Mouse (Mus musculus) activated CD4-positive, CD25-positive, alpha-beta regulatory T cell, adult 4 months (primary cell): ENCODE data around the gene Msn. TPM values are rescaled to one million over a fixed set of nuclear protein-coding genes. Genes with fewer than 3 reads are reported as not detected.

ENCODE experiments used
- ATAC-seq: one replicate; pipeline ENCODE4 v1.8.0; 2017
- polyA plus RNA-seq, 2 experiments: library from polyadenylated mRNA; unstranded; fragments of 100-300 nt; shearing (Covaris generic); gene quantifications; one replicate each; pipeline ENCODE4 v1.2.1; 2017

Gene Msn
- 100 to 1,000 TPM; 744 to 801 TPM for polyA plus RNA-seq

GRCm38 (mm10) chrX:96095509-96096499 lies at the start of gene Msn:
Gene Msn, plus strand, starts transcription at chrX:96096042.
- peak; percentile 81 for ATAC-seq

GRCm38 (mm10) chrX:96052798-96053197 lies 43.0 kb upstream of the Msn start:
- no peak for ATAC-seq

- ATAC-seq = no peak
These were observed 18.1 kb upstream of the Msn start for GRCm38 (mm10) chrX:96077747-96078146.

- no peak for ATAC-seq
These were observed 9.6 kb upstream of the Msn start for GRCm38 (mm10) chrX:96086259-96086658.

GRCm38 (mm10) chrX:96096513-96097210 lies 820 bp downstream of the Msn start:
- ATAC-seq = peak; percentile 56

- peak; percentile 13 for ATAC-seq
These were observed 1.7 kb downstream of the Msn start for GRCm38 (mm10) chrX:96097491-96097970.

GRCm38 (mm10) chrX:96099003-96099402 lies 3.2 kb downstream of the Msn start:
- ATAC-seq = no peak

- no peak for ATAC-seq
These were observed 11.8 kb downstream of the Msn start for GRCm38 (mm10) chrX:96107427-96108291.

GRCm38 (mm10) chrX:96113106-96113634 lies 17.3 kb downstream of the Msn start:
- no peak for ATAC-seq

- peak; percentile 50 for ATAC-seq
These were observed 19.7 kb downstream of the Msn start for GRCm38 (mm10) chrX:96115501-96115900.

- ATAC-seq = no peak
These were observed 21.5 kb downstream of the Msn start for GRCm38 (mm10) chrX:96117366-96117765.

GRCm38 (mm10) chrX:96119997-96120396 lies 24.2 kb downstream of the Msn start:
- ATAC-seq = no peak

GRCm38 (mm10) chrX:96121912-96122311 lies 26.1 kb downstream of the Msn start:
- no peak for ATAC-seq

GRCm38 (mm10) chrX:96126803-96127202 lies 31.0 kb downstream of the Msn start:
- no peak for ATAC-seq

GRCm38 (mm10) chrX:96130139-96130538 lies 34.3 kb downstream of the Msn start:
- peak; percentile 86 for ATAC-seq

- ATAC-seq = peak; percentile 70
These were observed 34.8 kb downstream of the Msn start for GRCm38 (mm10) chrX:96130663-96131062.

- no peak for ATAC-seq
These were observed 37.4 kb downstream of the Msn start for GRCm38 (mm10) chrX:96133260-96133659.

- no peak for ATAC-seq
These were observed 38.4 kb downstream of the Msn start for GRCm38 (mm10) chrX:96134243-96134661.

- no peak for ATAC-seq
These were observed 39.2 kb downstream of the Msn start for GRCm38 (mm10) chrX:96134840-96135580.

GRCm38 (mm10) chrX:96135581-96135980 lies 39.7 kb downstream of the Msn start:
- no peak for ATAC-seq

GRCm38 (mm10) chrX:96139262-96139661 lies 43.4 kb downstream of the Msn start:
- ATAC-seq = no peak
